Mouse (Mus musculus) left cerebral cortex, postnatal 10 days (tissue): ENCODE results near the gene Trim56. TPM values are rescaled to one million over a fixed set of nuclear protein-coding genes. Genes with fewer than 3 reads are reported as not detected.

ENCODE experiments used
- DNase-seq, 2 experiments: peaks; one replicate each; pipeline ENCODE4 v3.0.0; 2021 to 2022; ENCODE audit warnings: low spot score in 2 of 2, mixed read lengths in 1 of 2; ENCODE audit errors: extremely low spot score in 1 of 2
- intact Hi-C: fragments of 180-260 bp; cut with DNase I; formaldehyde crosslinking; loops from one replicate; pipeline ENCODE4 v1.15.1; 2025
- total RNA-seq, 2 experiments: library from RNA; stranded (reverse); gene quantifications; 2 replicates each; pipeline ENCODE4 v1.2.3; 2021

The Trim56 gene
- total RNA-seq, 2 experiments from 2014 or later, result 3.0 to 3.9 TPM

DNA sequence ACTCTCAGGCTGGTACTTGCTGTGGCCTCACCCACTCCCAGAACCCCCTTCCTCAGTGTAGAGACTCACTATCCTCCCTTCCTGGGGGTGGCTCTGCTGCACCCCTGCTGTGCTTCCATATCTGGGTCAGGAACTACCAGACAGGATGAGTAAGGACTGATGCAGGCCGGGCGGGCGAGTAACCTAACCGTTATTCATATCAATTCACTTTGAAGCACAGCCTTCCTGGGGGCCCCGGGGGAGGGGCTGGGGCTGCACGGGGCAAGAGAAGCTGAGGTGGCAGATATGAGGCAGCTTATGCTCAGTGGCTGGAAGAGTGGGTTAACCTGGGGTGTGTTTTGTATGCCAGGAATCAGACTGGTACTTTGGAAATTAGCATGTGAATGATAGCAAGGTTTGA, 31.0 kb downstream of the Trim56 start:
- DNase-seq, result no peak
- intact Hi-C loops, result no loop called here

DNA sequence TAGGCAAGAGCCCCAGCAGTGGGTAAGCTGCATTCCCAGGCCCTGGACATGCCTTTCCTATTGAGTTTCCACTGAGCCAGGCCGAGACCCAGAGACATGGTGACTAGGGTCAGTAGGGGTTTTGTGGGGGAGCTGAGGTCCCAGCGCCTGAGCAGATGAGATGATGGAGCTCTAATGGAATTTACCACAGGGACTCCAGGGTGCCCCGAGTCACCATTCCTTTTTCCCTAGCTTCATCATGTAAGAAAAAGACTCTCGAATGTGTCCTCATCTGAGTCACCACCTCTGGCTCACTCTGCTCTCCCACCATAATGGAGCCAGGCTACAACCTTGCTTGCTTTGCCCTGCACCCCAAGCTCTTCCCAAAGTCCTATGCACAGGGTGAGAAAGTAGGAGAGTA, 33.0 kb downstream of the Trim56 start:
- intact Hi-C loops, result no loop called here
- no peak for DNase-seq

DNA sequence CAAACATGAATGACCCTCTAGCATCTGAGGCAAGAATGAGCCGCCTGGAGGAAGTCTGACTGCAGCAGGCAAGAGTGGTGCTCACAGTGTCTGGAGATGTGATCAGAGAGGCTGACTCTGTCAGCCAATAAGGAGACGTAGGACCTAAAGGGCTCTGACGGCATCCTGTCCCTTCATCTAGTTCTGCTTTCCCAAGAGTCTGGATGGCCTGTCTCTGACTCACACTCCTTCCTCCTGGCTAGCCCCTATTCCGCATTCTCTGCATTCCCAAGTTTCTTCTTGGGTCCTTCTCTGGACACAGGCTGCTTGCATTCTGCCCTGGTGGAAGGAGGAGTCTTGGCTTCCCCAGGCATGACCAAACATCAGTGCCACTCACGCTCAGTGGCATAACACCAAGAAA, 36.2 kb downstream of the Trim56 start:
- no peak for DNase-seq
- intact Hi-C loops, result no loop called here

DNA sequence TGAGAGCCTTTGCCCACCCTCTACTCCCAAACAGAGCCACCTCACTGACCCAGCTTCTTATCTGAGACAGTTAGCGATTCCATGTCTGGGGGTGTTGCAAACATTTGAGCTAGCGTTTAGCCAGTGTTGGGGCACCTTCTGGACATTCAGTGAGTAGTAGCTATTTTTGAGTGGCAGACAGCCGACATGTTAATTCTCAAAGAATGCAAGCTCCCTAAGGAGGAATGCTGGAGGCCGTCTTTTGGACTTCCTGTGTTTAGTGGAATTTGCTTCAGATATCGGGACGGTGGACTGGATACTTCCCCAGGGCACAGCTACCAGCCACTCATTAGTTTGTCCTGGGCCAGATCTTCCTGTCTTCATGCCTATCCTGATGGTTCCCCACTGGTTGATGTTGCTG, 37.4 kb downstream of the Trim56 start:
- intact Hi-C loops, result no loop called here
- no peak for DNase-seq

DNA sequence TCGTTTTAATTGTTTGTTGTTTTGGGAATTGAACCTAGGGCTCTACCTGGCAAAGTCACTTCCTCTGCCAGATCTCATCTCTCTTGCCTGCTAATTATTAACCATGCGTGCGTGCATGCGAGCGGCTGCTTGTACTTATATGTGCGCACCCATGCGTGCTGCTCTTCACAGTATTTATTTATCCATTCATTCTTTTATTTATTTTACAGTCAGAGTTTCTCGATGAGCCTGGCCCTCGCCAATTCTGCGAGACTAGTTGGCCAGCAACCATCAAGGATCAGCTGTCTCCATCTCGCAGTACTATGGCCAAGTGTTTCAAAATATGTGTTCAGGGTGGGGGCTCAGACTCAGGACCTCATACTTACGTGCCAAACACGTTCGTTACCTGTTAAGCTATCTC, 38.0 kb downstream of the Trim56 start:
- no peak for DNase-seq
- intact Hi-C loops, result no loop called here

DNA sequence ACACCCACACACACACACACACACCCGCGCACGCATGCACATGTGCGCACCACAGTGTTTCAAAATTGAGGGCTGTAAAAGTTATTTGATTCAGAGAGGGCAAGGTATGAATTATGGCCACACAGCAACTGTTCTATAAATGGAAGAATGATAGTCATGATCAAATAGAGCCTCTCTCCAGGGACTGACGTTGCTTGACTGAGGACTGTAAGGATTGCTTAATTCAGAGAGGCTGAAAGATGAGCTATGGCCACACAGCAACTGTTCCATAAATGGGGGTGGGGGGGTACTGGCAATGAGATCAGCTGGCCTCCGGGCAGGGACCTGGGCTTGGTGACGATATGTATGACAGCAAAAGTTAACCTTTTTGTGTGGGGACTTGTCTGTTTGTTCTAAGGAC, 38.8 kb downstream of the Trim56 start:
- no peak for DNase-seq
- intact Hi-C loops, result no loop called here

DNA sequence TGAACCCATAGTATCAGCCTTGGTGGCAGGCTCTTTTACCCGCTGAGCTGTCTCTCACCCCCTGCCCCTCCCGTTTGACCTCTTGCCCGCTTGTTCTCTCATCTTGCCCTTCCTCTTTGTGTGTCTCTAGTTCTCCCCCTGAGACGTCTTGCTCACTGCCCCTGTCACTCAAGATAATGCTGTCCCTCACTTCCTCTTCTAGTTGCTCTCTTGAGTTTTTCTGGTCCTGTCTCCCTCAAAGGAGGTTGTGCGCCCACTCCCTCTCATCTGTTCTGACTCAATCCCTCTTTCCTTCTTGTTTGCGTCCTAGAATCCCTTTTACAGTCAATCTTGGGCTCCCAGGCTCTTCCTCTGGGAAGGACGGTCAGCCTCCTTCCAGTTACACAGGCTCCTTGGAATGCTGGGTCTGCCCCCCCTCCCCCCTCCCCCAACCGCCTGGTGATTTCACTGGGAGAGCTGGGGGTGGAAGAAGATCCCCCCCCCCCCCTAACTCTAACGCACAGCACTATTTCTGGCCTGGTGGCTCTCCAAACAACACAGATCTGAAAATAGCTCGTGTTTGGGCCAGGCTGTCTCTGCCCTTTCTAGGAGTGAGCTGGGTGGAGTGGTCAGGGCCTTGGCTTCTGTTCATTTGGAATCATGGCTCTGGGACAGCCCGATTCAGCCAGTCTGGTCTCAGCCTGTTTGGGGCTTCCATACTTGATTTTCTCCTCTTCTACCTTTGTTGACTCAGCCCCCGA, 39.6 kb downstream of the Trim56 start:
- intact Hi-C loops, result no loop called here

DNA sequence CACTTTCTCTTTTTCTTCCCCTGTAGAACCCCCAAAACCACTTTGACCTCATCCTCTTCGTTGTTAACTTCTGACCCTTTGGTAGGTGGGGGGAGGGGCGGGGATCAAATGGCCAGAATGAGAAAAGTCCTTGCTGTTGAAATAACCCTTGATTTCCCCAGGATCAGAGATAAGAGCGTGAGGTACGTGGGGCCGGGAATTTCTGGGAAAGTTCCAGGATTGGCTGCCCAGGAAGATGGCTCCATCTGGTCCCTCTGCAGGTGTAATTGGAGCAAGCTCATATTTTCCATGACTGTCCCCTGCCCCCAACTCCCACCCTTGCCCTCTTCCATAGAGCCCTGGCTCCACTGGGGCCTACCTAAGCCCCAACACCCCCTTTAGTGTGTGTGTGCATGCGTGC, 40.3 kb downstream of the Trim56 start:
- no peak for DNase-seq
- intact Hi-C loops, result no loop called here

More for the DNA sequence above, 39.6 kb downstream of the Trim56 start:
- DNase-seq, result no peak

DNA sequence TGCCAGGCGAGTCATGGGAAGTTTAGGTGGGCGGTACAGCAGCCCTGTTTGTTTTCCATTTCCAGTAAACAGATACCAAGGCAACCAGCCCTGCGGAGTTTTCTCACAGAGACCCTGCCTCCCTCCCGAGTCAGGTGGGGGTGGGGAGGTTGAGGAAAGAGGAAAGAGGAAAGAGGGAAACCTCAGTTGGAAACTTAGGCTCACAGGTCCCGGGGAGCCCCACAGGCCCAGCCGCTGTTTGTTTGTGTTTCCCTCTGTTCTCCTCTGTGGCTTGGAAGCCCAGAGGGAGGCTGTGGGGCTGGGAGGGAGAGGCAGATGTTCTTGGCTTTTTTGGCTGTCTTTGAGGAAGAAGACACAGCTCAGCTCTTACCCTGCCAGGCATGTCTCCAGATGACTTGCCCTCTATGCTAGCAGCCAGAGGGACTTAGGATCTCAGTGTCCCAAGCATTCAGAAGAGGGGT, 41.8 kb downstream of the Trim56 start:
- intact Hi-C loops, result no loop called here
- DNase-seq, result peak in 1 of 2 experiments; percentile 60

DNA sequence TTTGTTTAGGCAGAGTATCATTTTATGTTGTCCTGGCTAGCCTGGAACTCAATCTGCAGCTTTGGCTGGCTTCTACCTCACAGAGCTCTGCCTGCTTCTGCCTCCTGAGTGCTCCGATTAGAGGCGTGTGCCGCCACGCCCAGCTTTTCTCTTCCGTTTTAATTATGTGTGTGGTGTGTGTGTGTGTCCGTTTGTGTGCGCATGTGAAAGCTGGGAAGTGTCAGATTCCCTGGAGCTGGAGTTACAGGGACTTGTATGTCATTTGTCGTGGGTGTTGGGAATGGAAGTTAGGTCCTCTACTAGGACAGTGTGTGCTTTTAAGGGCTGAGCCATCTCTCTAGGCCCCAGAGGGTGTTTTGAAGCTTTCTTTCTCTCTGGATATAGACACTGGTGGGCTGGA, 42.9 kb downstream of the Trim56 start:
- intact Hi-C loops, result no loop called here
- DNase-seq, result no peak

DNA sequence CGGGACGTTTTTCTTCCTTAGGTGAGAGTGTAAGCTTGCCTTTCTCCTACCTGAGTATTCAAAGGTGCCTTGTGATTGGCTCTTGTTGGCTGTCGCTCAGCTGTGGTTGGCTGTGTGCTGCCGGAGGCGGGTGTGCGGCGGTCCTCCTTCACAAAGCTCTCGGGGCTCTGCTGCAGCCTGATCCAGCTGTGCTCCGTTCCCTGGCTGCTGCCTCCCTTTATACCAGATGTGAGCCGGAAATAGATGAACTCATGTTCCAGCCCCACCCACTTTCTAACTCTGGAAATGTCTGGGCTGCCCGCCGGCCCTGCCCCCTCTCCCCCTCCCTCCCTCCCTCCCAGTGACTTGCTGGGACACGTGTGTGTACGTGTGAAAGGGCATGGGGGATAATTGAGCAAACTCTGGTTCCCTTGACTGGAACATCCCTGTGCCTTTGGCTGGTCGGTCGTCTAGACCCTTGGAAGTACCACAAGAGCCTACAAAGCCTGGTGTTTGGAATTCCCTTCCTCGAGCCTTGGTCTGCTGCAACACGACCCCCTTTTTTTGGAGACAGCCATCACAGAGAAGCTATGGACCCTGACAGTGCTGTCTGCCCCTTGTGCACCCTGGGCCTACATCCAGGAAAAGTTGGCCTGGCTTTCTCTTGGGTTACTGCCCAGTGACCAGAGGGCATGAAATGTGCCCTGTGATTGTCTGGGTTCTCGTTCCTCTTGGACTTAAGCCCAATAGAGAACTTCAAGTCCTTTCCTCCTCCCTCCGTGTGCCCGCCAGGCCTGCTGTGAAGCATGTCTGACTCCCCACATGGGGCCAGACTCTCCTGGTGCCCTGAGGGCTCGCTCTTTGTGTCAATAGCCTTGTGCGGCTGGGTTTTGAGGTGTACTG, 43.7 kb downstream of the Trim56 start, which contains the start of gene Serpine1:
Gene Serpine1, minus strand, starts transcription at position 190 of the 882 bp plus-strand sequence.
- DNase-seq, result peak; percentile 31 to 83

DNA sequence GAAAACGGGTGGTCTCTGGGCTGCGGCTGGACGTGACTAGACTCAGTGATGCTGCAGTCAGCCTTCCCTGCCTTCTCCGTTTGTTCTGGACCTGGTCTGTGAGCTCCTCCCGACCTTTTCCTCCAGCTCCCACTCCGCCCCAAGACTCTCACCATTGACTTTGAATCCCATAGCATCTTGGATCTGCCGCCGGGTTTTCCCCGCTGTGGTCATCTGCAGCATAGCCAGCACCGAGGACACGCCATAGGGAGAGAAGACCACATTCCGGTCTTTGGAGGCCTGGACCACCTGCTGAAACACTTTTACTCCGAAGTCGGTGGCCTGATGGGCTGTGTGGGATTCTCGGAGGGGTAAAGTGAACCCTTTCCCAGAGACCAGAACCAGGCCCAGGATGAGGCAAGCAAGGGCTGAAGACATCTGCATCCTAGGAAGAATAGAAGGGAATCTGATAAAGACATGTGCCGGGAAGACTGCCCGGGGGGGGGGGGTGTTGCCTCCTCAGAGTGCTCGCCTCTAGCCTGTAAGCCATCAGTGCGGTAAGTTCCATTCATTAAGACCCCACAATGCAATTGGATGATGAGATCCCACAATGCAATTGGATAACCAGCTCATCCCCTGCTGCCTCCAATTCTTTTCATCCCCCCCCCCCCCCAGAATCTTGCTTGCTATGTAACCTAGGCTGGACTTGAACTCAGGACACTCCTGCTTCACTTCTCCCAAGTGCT, 45.0 kb downstream of the Trim56 start:
- intact Hi-C loops, result no loop called here
- no peak for DNase-seq

More for the DNA sequence above, 43.7 kb downstream of the Trim56 start, which contains the start of gene Serpine1:
- intact Hi-C loops, result no loop called here

DNA sequence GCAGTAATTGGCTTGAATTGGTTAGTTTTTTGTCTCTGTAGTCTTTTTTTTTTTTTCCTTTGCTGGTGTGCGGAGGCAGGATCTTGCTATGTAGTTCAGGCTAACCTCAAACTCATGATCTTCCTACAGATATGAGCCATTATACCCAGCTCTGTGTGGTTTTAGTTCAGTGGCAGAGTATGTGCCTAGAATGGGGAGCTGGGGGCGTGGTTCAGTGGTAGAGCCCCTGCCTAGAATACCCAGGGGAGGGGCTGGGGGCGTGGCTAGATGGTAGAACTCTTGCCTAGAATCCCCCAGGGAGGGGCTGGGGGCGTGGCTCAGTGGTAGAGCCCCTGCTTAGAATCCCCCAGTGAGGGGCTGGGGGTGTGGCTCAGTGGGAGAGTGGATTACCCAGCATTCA, 47.3 kb downstream of the Trim56 start:
- DNase-seq, result no peak
- intact Hi-C loops, result no loop called here

DNA sequence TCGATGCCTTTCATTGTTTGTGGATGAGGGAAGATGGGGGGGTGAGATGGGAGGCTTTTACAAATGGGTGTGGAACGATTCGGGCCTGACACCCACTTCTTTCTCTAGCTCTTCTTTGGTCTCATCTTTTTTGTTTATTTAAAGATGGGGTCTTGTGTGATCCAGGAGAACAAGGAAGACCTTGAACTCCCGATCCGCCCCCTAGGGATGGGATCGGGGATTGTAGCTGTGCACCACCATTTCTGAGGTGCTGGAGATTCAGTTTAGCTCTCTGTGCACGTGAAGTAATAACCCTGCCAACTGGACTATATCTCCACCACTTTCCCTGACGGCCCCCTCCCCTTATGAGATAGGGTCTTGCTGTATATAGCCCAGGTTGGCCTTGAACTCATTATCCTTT, 50.1 kb downstream of the Trim56 start:
- no peak for DNase-seq
- intact Hi-C loops, result no loop called here

DNA sequence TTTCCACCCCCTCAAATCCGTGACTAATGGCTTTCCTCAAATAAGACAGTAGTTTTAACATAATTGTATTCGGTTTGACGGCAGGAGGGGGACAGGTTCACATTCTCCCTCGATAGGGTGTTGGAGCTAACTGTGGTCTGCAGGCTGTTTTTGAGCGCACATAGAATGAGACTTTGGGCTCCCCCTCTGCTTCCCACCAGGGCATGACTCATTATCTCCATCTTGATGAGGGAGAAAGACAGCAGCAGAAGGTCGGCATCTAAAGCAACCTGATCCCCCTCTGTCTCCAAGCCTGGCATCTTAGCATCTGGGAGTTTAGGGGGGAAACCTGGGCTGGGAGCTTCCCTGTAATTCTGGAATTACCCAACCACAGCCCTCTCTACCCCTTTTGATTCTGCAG, 50.6 kb downstream of the Trim56 start:
- no peak for DNase-seq
- intact Hi-C loops, result no loop called here

DNA sequence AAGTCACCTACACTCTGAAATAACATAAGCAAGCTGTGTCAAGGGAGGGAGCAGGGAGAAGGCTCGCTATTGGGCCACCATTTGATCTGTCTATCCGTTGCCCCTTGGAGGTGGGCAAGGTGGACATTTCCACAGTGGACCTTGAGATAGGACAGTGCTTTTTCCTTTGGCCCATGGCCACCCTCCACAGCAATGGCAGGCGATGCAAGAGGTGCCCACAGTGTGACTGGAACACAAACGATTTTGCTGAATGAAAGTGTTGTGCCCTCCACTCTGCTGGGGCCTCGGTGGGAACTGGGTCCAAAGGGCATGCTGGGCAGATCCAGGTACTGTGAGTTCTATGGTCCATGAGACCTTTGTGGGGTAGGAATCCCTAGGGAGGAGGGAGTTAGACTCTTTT, 53.4 kb downstream of the Trim56 start:
- DNase-seq, result no peak
- intact Hi-C loops, result loop anchor here (5.0 kb wide), 1 partner anchor 40 kb away; no protein-coding TSS in a partner anchor

DNA sequence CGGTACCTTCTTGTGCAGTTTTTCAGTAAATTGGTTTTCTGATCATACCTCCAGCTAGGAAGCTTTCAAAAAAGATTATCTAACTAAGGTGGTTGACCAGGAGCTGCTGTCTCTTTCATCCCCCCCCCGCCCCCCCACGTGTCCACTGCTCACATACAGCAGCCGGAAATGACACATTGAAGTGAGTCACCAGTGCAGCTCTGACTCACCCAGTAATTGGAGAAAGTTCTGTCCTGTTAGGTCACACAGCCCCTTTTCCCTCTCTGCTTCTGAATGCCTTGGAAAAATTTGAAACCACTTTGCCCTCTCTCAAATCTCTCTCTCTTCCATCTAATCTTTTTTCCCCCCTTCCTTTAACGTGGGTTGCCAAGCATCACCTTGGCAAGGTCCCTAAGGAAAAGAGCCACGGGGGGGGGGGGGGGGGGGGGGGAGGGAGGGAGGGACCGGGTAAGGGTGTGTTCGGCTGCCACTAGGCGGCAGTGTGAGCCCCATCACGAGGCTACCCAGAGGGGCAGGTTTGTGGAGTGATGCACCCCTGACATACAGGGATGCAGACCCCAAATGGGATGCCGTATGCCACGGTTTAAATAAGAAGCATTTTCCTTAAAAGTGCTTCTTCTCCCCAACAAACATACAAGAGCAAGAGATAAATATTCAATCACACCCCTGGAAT, 54.1 kb downstream of the Trim56 start:
- DNase-seq, result peak in 1 of 2 experiments; percentile 73
- intact Hi-C loops, result loop anchor here (5.0 kb wide), 1 partner anchor 40 kb away; no protein-coding TSS in a partner anchor
